Mouse (Mus musculus) granulocyte monocyte progenitor cell, adult 5-6 weeks (primary cell): ENCODE data around the gene Ncam2. TPM values are rescaled to one million over a fixed set of nuclear protein-coding genes. Genes with fewer than 3 reads are reported as not detected.

ENCODE experiments used
- ATAC-seq: replicated peaks from 2 replicates; pipeline ENCODE4 v1.8.0; 2016; ENCODE audit warnings: mild to moderate bottlenecking, moderate TSS enrichment, inconsistent platforms; ENCODE audit not compliant: poor library complexity, severe bottlenecking
- total RNA-seq, 2 experiments: library from RNA; stranded (forward) in 1 of 2; stranded (reverse) in 1 of 2; fragments of 200-712, 200-1000 nt in 1 of 2; fragments of >200 nt in 1 of 2; fragmentation: Nextera tagmentation in 1 of 2; gene quantifications; 2 replicates each; pipeline ENCODE4 v1.2.3; 2014 to 2017

Ncam2 gene
- total RNA-seq, 2 experiments from 2014 or later, result not detected

GRCm38 (mm10) chr16:81284859-81285837 lies 84.7 kb downstream of the Ncam2 start:
- no peak for ATAC-seq

GRCm38 (mm10) chr16:81285882-81286281 lies 85.4 kb downstream of the Ncam2 start:
- no peak for ATAC-seq

- ATAC-seq, result no peak
Observed at GRCm38 (mm10) chr16:81303806-81304205, 103.3 kb downstream of the Ncam2 start.

- no peak for ATAC-seq
Observed at GRCm38 (mm10) chr16:81309215-81309614, 108.7 kb downstream of the Ncam2 start.

DNA sequence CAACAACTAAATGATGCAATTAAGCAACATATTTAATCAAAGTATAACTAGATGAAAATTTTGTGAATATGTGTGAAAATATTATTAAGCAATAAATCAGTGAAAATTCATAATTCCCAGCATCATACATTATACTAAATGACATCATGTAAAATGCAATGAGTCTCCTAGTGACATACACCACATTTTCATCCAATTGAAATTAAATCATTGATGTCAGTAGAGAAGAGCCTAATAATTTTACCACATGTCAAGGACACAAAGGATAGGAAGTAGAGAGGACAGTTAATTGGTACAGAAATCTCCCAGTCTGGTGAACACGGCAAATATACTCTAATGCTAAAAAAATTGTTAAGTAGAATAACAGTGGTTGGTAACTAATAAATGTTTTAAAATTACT lies 118.5 kb downstream of the Ncam2 start:
- ATAC-seq, result no peak

DNA sequence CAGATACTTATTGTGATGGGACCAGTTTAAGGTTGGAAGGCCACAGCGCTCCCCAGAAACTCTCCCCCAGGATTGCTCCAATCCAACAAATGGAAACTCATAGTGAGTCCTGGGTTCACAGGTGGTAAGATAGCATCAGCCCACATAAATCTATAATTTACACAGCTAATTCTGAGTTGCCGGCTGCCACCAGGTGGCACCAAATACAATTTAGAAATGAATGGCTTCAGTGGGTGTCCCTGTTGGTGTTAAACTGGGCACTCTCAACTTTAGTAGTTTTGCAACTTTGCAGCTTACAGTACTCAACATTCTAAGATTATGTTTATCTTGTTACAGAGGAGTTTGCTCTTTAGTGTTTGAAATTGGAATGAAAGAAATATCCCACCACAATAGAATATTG lies 130.0 kb downstream of the Ncam2 start:
- ATAC-seq, result peak; percentile 87

GRCm38 (mm10) chr16:81365901-81366300 lies 165.4 kb downstream of the Ncam2 start:
- no peak for ATAC-seq

- no peak for ATAC-seq
Observed at GRCm38 (mm10) chr16:81374234-81374633, 173.7 kb downstream of the Ncam2 start.

GRCm38 (mm10) chr16:81380434-81380833 lies 179.9 kb downstream of the Ncam2 start:
- ATAC-seq, result no peak

- ATAC-seq, result no peak
Observed at GRCm38 (mm10) chr16:81388646-81389045, 188.1 kb downstream of the Ncam2 start.

DNA sequence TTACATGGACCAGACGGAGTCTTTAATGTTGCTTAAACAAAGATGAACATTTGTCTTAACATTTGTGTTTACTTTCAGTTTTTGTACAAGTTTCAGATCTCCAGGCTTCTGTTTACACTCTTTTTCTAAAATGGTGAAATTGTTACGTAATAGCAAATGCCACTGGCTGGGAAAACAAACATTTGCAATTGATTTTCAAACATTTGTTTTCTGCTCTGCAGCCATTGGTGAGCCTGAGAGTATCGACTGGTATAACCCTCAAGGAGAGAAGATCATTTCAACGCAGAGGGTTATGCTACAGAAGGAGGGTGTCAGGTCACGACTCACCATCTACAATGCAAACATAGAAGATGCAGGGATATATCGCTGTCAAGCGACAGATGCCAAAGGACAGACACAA lies 234.1 kb downstream of the Ncam2 start:
- ATAC-seq, result peak; percentile 6; the same call in 1 of the 2 replicates

DNA sequence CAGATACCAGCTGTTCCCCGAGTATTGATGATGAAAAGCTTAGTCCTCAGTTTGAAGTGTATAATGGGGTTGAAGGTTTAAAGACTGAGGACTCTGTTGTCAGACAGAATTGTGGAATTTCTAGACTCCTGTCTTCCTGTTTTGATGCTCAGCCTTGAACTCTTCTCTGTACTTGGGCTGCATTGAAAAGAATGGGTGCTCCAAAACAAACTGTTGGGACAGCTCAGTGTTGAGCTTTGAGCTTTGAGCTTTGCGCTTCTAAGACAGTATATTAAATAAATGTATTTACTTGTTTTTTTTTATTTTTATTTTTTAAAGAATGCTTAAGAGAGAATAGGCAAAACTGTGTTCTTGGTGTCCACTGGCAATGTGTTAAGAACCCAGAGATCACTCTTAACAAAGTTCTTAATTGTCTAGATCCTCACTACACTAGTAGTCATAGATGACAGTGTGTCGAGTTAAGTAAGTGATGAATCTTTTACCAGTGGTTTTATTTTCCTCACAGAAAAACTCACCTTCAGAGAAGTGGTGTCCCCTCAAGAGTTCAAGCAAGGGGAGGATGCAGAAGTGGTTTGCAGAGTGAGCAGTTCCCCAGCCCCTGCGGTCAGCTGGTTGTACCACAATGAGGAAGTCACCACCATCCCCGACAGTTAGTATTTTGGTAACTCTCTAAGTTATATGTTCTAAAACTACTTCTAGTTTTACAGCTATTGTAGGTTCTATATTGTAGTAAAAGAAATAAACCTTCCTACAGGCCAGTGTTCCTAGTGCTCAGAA lies 236.8 kb downstream of the Ncam2 start:
- peak; percentile 99 for ATAC-seq

- ATAC-seq, result peak; percentile 63
Observed at GRCm38 (mm10) chr16:81437868-81438249, 237.4 kb downstream of the Ncam2 start.

GRCm38 (mm10) chr16:81450851-81451250 lies 250.4 kb downstream of the Ncam2 start:
- peak; percentile 58 for ATAC-seq

DNA sequence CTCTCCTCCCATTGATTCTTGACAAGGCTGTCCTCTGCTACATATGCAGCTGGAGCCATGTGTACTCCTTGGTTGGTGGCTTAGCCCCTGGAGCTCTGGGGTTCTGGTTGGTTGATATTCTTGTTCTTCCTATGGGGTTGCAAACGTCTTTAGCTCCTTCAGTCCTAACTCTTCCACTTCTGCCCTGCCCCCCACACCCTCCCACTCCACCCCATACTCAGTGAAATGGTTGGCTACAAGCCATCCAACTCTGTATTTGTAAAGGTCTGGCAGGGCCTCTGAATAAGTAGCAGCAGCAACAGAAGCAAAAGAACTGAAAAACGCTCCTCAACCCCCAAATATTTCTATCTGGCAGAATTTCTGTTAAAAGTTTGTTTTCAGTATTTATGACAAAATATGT lies 252.5 kb downstream of the Ncam2 start:
- no peak for ATAC-seq

DNA sequence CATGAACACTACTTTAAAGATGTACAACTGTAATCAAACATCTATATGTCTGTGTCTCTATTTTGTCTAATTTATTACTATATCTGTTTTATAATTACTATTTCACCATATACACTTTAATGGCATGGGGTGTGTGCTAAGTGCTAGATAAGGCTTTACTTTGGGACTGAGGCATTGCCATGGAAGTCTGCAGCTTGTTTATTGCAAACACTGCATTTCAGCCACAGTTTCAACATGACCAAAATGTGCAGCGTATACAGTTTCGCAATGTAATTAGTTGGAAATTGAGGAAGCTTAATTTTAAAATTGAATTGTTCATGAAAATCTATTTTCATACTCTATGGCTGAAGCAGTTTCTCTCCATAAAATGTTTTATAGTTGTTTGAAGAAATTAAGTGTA lies 254.0 kb downstream of the Ncam2 start:
- peak; percentile 99 for ATAC-seq

GRCm38 (mm10) chr16:81462731-81463130 lies 262.2 kb downstream of the Ncam2 start:
- peak; percentile 55 for ATAC-seq

DNA sequence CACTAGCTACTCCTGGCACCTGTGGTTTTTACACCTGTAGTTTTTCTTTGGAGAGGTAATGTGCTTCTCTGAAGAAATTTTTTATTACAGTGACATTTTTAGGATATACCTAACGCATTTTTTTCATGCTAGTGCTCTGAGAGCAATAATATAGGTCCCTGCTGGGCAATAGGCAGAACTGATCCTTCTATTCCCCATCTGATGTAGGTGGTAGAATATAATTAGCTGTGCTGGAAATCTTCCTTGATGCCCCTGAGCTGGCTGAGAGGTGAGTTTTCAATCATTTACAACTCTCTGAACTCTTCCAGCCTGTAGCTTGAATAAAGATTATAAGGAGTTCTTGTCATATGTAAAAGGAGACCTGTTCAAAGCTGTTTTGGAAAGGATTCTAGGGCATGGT lies 272.4 kb downstream of the Ncam2 start:
- ATAC-seq, result no peak

- no peak for ATAC-seq
Observed at GRCm38 (mm10) chr16:81481058-81481457, 280.6 kb downstream of the Ncam2 start.

DNA sequence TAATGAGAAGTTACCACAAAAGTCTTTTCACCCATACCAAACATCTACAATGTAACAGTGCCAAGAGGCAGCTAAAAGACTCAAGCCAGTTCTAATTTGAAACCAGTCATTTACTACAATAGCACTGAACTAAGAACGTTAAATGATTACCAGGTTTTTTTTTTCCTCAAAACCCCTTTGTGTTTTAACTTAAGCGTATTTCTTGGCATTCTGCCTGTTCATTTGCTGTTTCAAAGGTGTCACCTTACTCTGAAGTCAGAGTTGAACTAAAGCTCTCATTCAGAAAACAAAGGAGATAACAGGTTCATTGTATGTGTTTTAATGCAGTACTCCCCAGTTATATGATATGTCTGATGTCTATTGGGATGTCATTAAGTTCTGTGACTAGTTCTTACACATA lies 295.6 kb downstream of the Ncam2 start:
- no peak for ATAC-seq

GRCm38 (mm10) chr16:81502578-81502977 lies 302.1 kb downstream of the Ncam2 start:
- ATAC-seq, result no peak
